Mouse (Mus musculus): ENCODE results near the gene Phb.

Phb gene

DNA sequence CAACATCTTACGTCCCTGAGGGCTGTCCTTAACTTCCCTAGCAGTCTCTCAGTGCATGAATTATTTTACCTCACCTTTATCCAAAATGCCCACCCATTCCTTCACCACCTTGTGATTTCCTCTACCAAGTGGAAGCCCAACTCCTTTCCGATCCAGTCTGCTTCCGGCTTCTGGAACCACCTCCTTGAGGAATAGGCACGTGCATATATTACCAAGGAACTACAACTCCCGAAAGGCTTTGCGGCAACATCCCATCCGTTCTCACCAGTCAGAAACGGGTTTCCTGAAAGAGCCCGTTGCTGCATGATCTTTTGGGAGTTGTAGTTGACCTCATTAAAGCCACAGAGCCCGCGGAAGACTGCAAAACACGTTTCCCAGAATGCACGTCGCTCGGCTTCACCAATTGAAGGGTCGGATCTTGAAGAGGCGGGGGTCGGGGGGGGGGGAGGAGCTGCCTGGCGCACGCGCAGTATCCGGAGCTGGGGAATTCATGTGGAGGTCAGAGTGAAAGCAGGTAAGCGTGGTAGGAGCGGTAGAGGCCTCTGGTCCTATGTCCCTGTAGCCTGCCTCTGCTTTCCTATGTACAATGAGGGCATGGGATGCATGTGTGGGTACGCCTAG, at the start of gene Phb:
TSS of gene Phb (plus strand) at position 429 of the 621 bp plus-strand sequence.
- DNase-seq (ENCODE audit: low read depth, low spot score): peak; percentile 95

DNA sequence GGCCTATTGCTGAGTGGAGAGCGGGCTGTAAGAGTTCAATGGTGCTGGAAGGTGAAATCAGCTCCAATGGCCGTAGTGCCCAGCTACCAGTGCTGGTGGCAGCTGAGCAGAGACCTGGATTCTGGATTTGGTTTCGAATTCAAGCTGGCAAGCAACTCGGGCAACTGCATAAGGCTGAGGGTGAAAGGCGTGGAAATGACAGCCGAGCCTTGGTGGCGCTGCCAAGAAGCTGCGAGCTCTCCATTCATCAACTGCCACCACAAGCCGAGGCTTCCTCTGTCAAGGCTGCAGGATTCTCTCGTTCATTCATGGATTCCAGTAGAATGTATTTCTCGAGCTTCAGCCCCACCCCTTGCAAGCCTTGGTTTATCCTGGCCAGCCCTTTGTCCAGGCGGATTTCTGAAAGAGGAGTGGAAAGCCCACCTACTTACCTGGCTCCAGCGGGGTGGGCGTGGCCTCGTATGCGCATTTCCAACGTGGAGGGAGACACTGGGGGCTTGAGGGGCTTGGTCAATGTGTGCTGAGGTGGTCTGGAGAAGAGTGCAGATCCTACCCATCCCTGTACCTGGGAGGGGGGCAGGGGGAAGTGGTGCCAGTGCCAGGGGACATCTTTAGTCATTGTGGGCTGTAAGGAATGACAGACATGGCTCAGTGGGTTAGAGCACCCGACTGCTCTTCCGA, 48.8 kb upstream of the Phb start:
- no peak for DNase-seq (ENCODE audit: low read depth, low spot score)

- no peak for DNase-seq (ENCODE audit: low read depth, low spot score)
Observed at GRCm38 (mm10) chr11:95619081-95619480, 47.7 kb upstream of the Phb start.

- no peak for DNase-seq (ENCODE audit: low read depth, low spot score)
Observed at GRCm38 (mm10) chr11:95619886-95620444, 46.8 kb upstream of the Phb start.

GRCm38 (mm10) chr11:95621010-95621409, 45.7 kb upstream of the Phb start:
- no peak for DNase-seq (ENCODE audit: low read depth, low spot score)

DNA sequence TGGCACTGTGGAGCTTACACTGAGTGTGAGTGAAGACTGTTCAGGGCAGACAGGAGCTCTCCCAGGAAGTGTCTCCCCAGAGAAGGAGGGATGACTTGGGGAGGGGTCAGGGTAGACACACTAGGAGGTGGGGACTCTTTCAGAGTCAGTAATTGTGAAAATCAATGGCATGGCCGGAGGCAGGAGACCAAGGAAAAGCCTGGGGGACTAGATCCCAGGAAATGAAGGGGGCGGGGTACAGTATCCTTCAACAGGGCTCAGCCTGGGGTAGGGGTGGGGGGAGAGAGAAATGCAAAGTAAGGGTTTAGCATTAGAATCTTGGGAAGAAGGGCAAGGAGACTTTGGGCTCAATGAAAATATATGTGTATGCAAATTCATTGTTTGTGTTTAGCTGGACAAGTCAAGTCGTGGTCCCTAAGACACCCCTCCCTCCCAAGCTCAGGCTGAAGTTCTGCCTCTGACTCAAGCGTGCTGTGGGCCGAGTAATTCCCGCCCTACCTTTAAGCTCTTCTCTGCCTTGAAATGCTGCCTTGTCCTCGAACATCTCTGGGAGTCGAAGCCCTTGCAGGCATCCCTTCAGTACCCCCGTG, 45.1 kb upstream of the Phb start:
- DNase-seq (ENCODE audit: low read depth, low spot score): no peak

- no peak for DNase-seq (ENCODE audit: low read depth, low spot score)
Observed at GRCm38 (mm10) chr11:95622426-95622825, 44.3 kb upstream of the Phb start.

GRCm38 (mm10) chr11:95630558-95630957, 36.2 kb upstream of the Phb start:
- DNase-seq (ENCODE audit: low read depth, low spot score): no peak

- no peak for DNase-seq (ENCODE audit: low read depth, low spot score)
Observed at GRCm38 (mm10) chr11:95631301-95631700, 35.5 kb upstream of the Phb start.

GRCm38 (mm10) chr11:95632474-95632873, 34.3 kb upstream of the Phb start:
- no peak for DNase-seq (ENCODE audit: low read depth, low spot score)

DNA sequence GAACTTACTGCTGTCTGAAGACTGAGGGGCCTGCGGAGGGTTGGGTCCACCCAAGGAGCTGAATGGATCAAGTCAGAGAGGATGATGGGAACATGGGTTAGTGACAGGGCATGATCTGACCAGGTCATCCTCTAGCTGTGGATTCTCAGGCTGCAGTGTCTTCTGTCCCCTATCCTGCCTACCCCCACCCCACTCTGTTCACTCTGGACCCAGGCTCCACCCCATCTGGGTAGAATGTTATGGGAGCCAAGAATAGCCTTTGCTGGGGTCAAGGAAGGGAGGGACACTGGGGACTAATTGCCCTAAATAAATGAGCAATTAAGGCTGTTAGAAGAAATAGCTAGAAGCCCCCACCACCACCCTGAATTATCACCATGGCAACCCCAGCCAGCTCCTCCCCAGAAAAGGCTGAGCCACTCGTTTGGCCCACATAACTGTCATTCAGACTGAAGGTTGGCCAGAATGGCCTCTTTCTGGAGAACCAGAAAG, 33.2 kb upstream of the Phb start:
- DNase-seq (ENCODE audit: low read depth, low spot score): no peak

DNA sequence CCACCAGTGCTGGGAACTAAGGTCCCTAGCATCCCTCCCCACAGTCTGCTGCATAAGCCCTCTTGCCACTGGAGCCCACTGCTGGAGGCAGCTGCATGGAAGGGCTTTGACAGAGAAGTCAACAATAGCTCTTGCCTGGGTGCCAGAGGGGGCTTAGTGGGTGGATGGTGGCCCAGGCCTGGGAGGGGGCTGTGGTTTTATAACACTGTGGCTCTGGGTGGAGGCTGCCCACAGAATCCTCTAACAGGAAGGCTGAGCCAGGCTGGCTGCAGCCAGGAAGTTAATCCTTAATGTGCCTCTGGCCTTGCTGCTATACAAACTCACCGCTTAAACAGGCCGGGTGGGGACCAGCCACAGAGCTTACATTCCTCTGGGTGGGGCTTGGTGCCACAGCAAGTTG, 31.7 kb upstream of the Phb start:
- DNase-seq (ENCODE audit: low read depth, low spot score): no peak

GRCm38 (mm10) chr11:95640751-95641150, 26.0 kb upstream of the Phb start:
- no peak for DNase-seq (ENCODE audit: low read depth, low spot score)

DNA sequence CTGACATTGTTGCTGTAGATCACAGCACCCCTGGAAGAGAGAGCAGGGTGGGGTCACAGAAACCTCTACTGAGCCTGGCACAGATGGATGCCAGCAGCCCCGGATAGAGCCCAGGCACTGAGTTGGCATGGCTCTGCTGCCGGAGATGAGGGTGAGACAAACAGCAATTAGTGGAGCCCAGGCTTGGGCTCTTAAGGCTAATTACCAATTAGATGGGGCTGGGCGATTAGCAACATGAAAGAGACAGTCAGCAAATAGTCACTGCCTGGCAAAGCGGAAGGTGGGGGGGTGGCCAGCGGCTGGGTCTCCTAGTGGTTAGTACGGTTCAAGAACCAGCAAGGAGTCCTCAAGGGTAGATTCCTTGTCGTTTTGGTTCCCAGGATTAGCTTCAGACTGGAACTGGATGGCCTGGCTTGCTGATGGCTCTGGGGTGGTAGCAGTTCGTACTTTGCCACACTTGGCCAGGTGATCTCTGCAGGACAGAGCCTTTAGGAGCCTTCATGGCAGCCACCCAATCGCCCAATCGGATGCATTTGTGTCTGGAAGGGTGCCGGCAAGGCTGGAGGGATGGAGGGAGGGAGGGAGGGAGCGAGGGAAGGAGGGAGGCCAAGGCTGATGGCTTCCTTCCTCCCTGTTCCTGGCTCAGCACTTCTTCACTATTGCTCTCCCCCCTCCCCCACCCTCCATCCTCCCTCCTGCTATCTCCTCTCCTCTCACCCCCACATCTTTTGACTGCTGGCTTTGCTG, 24.1 kb upstream of the Phb start:
- no peak for DNase-seq (ENCODE audit: low read depth, low spot score)

DNA sequence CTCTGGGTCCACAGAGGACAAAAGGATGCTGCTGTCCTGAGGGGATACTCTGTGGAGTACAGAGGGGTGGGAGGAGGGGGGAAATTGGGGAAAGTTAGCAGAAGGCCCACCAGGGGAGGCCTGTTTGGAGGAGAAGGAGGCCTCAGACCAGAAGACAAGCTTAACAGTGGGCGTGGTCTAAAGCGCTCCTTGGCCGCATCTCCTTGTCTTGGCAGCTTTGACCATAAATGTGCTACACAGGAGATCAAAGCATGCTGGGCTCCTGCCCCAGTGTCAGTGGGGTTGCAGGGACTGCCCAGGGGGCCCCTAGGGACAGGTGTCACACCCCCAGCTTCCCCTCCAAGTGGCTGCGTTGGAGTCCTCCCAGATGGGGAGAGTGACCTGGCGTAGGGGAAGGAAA, 22.9 kb upstream of the Phb start:
- DNase-seq (ENCODE audit: low read depth, low spot score): no peak

DNA sequence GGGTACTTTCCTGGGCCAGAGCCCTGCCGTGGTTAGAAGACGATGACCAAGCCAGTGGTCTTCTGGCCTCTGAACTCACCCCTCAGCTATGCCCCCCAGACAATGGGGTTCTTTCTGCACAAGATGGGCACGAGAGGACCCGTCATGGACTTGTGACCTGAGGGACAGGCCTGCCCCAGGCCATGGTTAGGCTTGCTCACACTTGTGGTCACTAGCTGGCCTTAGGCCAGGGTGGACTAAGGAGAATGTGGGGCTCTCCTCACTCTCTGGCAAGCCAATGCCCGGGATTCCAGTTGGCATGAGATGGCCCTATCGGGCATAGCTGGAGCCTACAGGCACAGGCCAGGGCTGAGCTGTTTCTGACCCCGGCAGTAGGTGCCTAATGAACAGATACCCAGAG, 22.4 kb upstream of the Phb start:
- DNase-seq (ENCODE audit: low read depth, low spot score): no peak

DNA sequence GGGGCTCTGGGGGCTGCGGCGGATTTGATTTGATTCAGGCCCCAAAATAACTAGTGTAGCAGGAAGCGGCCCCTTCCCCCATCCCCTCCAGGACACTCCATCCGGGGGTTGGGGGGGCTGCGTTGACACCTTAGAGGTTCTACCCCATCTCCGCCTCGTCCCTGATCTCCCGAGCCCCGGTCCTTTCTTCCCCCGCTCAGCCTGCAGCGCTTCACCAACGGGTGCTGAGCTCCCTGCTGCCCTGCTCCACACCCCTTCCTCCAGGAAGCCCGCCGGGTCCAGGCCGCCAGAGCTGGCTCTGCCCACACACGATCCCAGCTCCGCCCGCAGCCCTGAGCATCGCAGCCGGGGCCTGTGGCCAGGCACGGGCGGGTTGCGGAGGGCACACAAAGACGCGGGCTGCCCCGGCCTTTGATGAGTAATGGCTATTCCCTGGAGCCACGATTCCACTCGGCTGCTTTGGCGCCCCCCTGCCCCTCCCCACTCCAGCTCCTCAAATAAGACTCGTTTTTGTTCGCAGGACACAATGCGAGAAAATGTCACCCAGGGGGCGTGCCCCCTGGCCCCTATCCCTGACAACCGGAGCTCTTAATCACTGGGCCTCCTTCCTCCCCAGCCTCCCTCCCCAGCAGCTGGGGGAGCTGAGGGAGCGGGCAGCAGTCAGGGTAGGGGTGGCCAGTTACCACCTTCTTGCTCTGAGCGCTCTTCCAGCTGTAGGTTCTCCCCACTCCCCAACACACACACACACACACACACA, 21.2 kb upstream of the Phb start:
- DNase-seq (ENCODE audit: low read depth, low spot score): peak; percentile 63

DNA sequence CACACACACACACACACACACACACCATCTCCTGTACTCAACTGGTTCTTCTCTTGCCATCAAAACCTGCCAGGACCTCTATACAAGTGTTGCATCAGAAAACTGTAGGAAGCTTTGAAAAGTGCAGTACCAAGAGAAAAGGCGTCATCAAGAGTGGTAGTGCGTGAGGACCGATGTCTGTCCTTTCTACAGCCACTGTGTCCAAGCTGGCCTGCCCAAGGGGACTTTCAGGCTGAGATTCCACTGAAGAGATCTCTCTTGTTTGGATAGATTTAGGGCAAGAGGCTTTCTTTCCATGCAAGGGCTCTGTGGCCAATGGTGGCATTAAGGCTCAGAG, 20.6 kb upstream of the Phb start:
- no peak for DNase-seq (ENCODE audit: low read depth, low spot score)

DNA sequence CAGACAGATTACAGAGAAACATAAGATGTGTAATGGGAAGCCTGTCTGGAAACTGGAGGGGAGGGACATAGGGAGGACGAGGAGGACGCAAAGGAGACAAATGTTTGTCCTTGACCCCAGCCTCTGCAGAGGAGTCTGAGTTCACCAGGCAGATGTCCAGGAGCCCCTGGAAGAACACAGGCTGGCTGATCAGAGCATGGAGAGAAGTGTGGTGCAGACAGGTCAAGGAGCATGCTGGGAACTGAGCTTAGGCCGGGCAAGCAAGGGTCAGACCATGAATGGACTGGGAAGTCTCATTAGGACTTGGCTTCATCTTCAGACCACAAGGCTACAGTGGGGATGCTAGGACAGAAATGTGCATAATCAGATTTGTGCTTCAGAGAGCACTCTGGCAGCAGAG, 19.0 kb upstream of the Phb start:
- no peak for DNase-seq (ENCODE audit: low read depth, low spot score)

GRCm38 (mm10) chr11:95648827-95649226, 17.9 kb upstream of the Phb start:
- DNase-seq (ENCODE audit: low read depth, low spot score): peak; percentile 61

GRCm38 (mm10) chr11:95649560-95649959, 17.2 kb upstream of the Phb start:
- DNase-seq (ENCODE audit: low read depth, low spot score): no peak
